Comparison of ENCODE assay signal across 31 mouse cellular contexts in the genomic region with DNA sequence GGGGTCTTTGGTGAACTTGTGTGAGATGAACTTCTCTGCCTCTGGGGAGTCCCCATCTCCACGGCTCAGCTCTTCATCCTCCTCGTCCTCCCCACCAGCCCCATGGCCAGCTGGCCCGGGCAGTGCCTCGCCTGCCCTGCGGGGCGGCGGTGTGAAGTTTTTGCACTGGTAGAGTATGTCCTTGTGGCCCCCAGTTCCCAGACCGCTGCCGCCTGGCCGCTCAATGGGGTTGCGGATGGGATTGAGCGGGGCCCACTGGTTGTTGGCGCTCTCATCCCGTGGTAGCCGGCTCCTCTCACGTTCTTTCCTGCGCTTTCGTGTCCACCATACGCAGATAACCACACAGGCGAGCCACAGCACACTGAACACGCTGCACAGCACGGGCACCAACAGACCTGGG. TPM values are rescaled to one million over a fixed set of nuclear protein-coding genes. Genes with fewer than 3 reads are reported as not detected.
"Had no signal": no experiment of that assay in that cellular context is flagged by ENCODE, and none has a peak within 500 bp of the region (broad histone marks: within the 10 kb centered on the region; RNA-seq: fewer than 3 reads in every experiment).

No protein-coding gene starts in this region.

- H3K9me3 ChIP-seq: heart, embryonic 12.5 days; heart, embryonic 13.5 days; heart, embryonic 15.5 days; hindbrain, embryonic 10.5 days; hindbrain, embryonic 12.5 days; hindbrain, embryonic 13.5 days; hindbrain, embryonic 15.5 days; intestine, embryonic 15.5 days; kidney, embryonic 15.5 days had no signal

- H3K4me3 ChIP-seq: heart, embryonic 10.5 days; heart, embryonic 12.5 days; heart, embryonic 13.5 days; heart, embryonic 15.5 days; hindbrain, embryonic 10.5 days; hindbrain, embryonic 12.5 days; hindbrain, embryonic 13.5 days; hindbrain, embryonic 15.5 days; intestine, embryonic 15.5 days; kidney, embryonic 15.5 days; layer of hippocampus, adult 2 months; left cerebral cortex, adult 2 months had no signal

- H3K36me3 ChIP-seq: intestine, embryonic 15.5 days had no signal

- H3K27me3 ChIP-seq: hindbrain, embryonic 12.5 days; hindbrain, embryonic 13.5 days; hindbrain, embryonic 15.5 days; intestine, embryonic 15.5 days had no signal

- H3K4me1 ChIP-seq: hindbrain, embryonic 12.5 days; hindbrain, embryonic 15.5 days; intestine, embryonic 15.5 days; kidney, embryonic 15.5 days had no signal

- DNase-seq: heart, postnatal 10 days; heart, postnatal 14 days; heart, postnatal 4 days; kidney, adult 11 months; kidney, adult 18-20 months; kidney, adult 2 months; kidney, adult 8-10 months; kidney, adult 9 months; kidney, postnatal 10 days; kidney, postnatal 14 days; kidney, postnatal 25 days; kidney, postnatal 36 days; kidney, postnatal 4 days; layer of hippocampus, adult 9-11 months; layer of hippocampus, postnatal 36 days had no signal

RNA-seq across cellular contexts. Expression of gene Gpr132, which starts 41.0 kb away (rescaled TPM):
- total RNA-seq: layer of hippocampus, adult 18-20 months; layer of hippocampus, adult 2 months; layer of hippocampus, adult 8-10 months; layer of hippocampus, postnatal 10 days; layer of hippocampus, postnatal 14 days; layer of hippocampus, postnatal 36 days had no signal
